Mouse (Mus musculus) retina, postnatal 1 day (tissue): ENCODE measurements around the gene Amy2a5.
"Not testable (repeated sequence)": the region's sequence is repeated elsewhere in the genome, so short reads cannot be mapped to it uniquely, and the experiment has no call there.

Experiments
- DNase-seq: peaks from one replicate; pipeline ENCODE4 v3.0.0-alpha.2; 2012

Amy2a5 gene

GRCm38 (mm10) chr3:113258737-113259136, at the start of gene Amy2a5:
Gene Amy2a5 (minus strand): TSS chr3:113258837.
- DNase-seq, result not testable (repeated sequence)

GRCm38 (mm10) chr3:113291349-113291748, 32.7 kb upstream of the Amy2a5 start, which contains the start of gene Amy2a4:
Gene Amy2a4 (minus strand): TSS chr3:113291449.
- not testable (repeated sequence) for DNase-seq

- not testable (repeated sequence) for DNase-seq
These were observed 21.6 kb upstream of the Amy2a5 start for GRCm38 (mm10) chr3:113280285-113280684.

- DNase-seq, result not testable (repeated sequence)
These were observed 20.9 kb upstream of the Amy2a5 start for GRCm38 (mm10) chr3:113279586-113279985.

- no peak for DNase-seq
These were observed 31.5 kb downstream of the Amy2a5 start for GRCm38 (mm10) chr3:113227115-113227514.
